Mouse (Mus musculus) liver, postnatal 0 days (tissue): ENCODE measurements at regions not wholly inside any gene's neighbourhood (a gene's known extent, or its start where the extent isn't known, plus 50 kb on each side); places are given as distances from the start of the nearest gene placed in this dataset.

ENCODE experiments used
- CTCF ChIP-seq: sonication (generic); IDR thresholded peaks from 2 replicates; pipeline ENCODE4 v1.5.1; 2016; ENCODE audit warnings: antibody characterized with exemption, low read depth
- EP300 ChIP-seq: IDR thresholded peaks from 2 replicates; pipeline ENCODE4 v1.6.1; 2016; ENCODE audit warnings: antibody characterized with exemption, low read depth, mild to moderate bottlenecking

GRCm38 (mm10) chr5:129387301-129387700 is 113.7 kb upstream of the Sfswap start:
- TF ChIP-seq CTCF (no peak), EP300 (no peak)
